Mouse (Mus musculus): Measurements from ENCODE around the gene Col28a1. TPM values are rescaled to one million over a fixed set of nuclear protein-coding genes. Genes with fewer than 3 reads are reported as not detected.

Gene Col28a1
- polyA plus RNA-seq, 1 experiment from 2014 or later = 0.07 TPM

DNA sequence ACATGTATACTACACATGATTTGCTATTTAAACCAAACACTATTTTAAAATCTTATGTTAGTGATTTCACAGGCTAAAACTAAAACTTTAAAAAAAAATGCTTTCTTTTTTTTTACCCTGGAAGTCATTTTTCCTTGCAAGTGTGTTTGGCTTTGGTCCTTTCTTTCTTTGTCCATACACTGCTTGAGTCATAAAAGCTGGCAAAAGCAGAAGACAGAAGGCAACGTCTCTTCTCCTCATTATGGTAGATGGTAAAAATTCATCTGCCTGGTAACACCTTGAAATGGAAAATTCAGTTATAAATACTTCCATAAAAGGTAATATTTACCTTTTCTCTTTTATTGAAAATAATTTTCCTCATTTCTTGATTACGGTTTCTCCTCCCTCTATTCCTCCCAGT, 16.3 kb downstream of the Col28a1 start:
- WGBS (ENCODE audit: insufficient replicate concordance) = 61% methylated on average over 2 of the region's 2 CpGs
- Histone ChIP-seq H3K4me3 (ENCODE audit: low read depth, low read length) (no peak overlapping the region), H3K4me2 (ENCODE audit: low read depth, low read length) (no peak overlapping the region), H3K27ac (ENCODE audit: low read length) (no peak overlapping the region), H3K9me3 (replicated peaks; ENCODE audit: control insufficient read depth, low read length) (no peaks in the 10 kb centered on the region), H3K4me1 (ENCODE audit: control insufficient read depth, low read depth, low read length) (no peaks in the 10 kb centered on the region), H3K36me3 (ENCODE audit: control insufficient read depth, insufficient read depth) (no peaks in the 10 kb centered on the region), H3K27me3 (ENCODE audit: control insufficient read depth, insufficient read depth, low read depth, low read length) (no peaks in the 10 kb centered on the region), H3K9ac (ENCODE audit: low read depth, low read length) (no peak overlapping the region)
- ATAC-seq (ENCODE audit: low read depth) = no peak

DNA sequence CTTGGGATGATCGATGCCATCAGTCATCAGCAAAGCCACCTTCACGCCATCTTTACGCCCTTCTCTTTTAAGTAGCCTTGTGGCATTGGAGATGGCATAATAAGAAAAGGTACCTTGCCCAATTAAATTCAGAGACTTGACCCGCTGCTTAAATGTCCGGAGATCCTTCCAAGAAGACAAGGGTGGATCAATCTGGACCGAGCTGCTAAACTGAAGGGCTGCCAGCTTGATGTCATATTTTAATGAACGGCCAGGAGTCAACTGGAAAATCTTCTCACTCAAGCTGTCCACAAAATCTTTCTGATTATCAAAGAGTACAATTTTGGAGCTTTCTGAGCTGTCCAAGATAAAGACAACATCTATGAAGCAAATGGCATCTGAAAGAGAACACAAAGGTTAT, 17.1 kb downstream of the Col28a1 start:
- Histone ChIP-seq H3K4me1 (ENCODE audit: control insufficient read depth, low read depth, low read length) (no peaks in the 10 kb centered on the region), H3K4me2 (ENCODE audit: low read depth, low read length) (no peak overlapping the region), H3K27ac (ENCODE audit: low read length) (no peak overlapping the region), H3K27me3 (ENCODE audit: control insufficient read depth, insufficient read depth, low read depth, low read length) (no peaks in the 10 kb centered on the region), H3K4me3 (ENCODE audit: low read depth, low read length) (no peak overlapping the region), H3K9me3 (replicated peaks; ENCODE audit: control insufficient read depth, low read length) (no peaks in the 10 kb centered on the region), H3K9ac (ENCODE audit: low read depth, low read length) (no peak overlapping the region), H3K36me3 (ENCODE audit: control insufficient read depth, insufficient read depth) (no peaks in the 10 kb centered on the region)
- no peak for ATAC-seq (ENCODE audit: low read depth)
- 72% methylated on average over 7 of the region's 7 CpGs for WGBS (ENCODE audit: insufficient replicate concordance)

DNA sequence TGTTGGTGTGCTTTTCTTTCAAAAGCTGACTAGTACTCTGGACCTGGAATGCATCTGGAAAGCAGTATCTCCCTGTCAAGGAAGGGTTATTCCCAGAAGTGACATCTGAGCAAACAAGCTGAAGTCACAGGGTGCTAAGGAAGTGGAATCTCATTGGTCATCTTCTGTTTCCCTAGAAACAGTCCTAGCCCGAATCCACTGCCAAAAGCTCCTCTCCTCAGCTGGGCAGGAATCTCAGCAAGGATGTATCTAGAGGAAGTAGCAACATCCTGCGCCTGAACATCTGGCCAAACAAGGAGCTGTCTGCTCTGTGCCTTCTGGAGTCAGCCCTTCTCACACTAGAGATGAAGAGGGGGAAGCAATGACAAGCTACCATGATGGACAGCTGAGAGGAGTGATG, 18.4 kb downstream of the Col28a1 start:
- no peak overlapping the region for H3K4me3 ChIP-seq (ENCODE audit: low read depth, low read length)
- H3K27me3 ChIP-seq (ENCODE audit: control insufficient read depth, insufficient read depth, low read depth, low read length) = no peaks in the 10 kb centered on the region
- ATAC-seq (ENCODE audit: low read depth) = no peak
- no peaks in the 10 kb centered on the region for H3K4me1 ChIP-seq (ENCODE audit: control insufficient read depth, low read depth, low read length)
- H3K36me3 ChIP-seq (ENCODE audit: control insufficient read depth, insufficient read depth) = no peaks in the 10 kb centered on the region
- no peak overlapping the region for H3K27ac ChIP-seq (ENCODE audit: low read length)
- no peak overlapping the region for H3K9ac ChIP-seq (ENCODE audit: low read depth, low read length)
- WGBS (ENCODE audit: insufficient replicate concordance) = 24% methylated on average over 2 of the region's 2 CpGs
- no peaks in the 10 kb centered on the region for H3K9me3 ChIP-seq (replicated peaks; ENCODE audit: control insufficient read depth, low read length)
- no peak overlapping the region for H3K4me2 ChIP-seq (ENCODE audit: low read depth, low read length)

DNA sequence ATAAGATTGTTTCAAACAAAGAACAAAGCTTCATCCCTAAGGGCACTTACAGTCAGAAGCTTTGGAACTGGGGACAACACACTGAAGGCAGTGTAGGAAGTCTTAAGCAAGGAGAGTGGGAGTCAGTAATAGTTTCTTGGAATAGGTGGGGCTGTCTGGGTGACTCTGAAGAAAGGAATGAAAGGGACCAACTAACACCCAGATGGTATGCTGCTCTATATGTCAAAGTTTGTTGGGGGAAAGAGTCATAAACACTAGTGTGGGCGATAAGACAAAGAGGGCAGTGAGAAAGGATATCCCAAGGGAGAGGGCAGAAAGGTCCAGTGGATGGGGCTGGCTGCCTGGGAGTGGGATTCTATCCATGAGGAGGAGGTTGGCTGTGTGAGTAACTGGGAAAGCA, 20.3 kb downstream of the Col28a1 start:
- no peaks in the 10 kb centered on the region for H3K27me3 ChIP-seq (ENCODE audit: control insufficient read depth, insufficient read depth, low read depth, low read length)
- ATAC-seq (ENCODE audit: low read depth) = no peak
- H3K4me2 ChIP-seq (ENCODE audit: low read depth, low read length) = no peak overlapping the region
- 42% methylated on average over 1 of the region's 1 CpGs for WGBS (ENCODE audit: insufficient replicate concordance)
- H3K36me3 ChIP-seq (ENCODE audit: control insufficient read depth, insufficient read depth) = no peaks in the 10 kb centered on the region
- no peak overlapping the region for H3K9ac ChIP-seq (ENCODE audit: low read depth, low read length)
- H3K27ac ChIP-seq (ENCODE audit: low read length) = no peak overlapping the region
- no peak overlapping the region for H3K4me3 ChIP-seq (ENCODE audit: low read depth, low read length)
- no peaks in the 10 kb centered on the region for H3K4me1 ChIP-seq (ENCODE audit: control insufficient read depth, low read depth, low read length)
- H3K9me3 ChIP-seq (replicated peaks; ENCODE audit: control insufficient read depth, low read length) = no peaks in the 10 kb centered on the region

DNA sequence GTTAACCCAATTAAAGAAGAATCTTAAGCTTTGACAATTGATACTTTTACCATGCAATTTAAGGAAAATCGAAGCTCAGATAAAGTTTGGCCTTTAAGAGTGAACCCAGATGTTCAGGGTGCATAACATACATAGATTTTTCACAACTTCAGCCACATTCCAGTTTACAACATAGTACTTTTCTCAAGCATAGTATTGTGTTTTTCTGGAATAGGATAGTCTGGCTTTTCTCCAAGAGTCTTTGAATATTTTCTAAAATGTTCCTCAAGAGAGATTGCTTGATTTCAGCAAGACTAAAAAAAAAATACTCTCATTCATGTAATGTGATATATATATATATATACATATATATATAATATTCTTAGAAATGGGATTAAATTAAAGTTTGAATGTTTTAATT, 27.7 kb downstream of the Col28a1 start:
- Histone ChIP-seq H3K4me3 (ENCODE audit: low read depth, low read length) (no peak overlapping the region), H3K9ac (ENCODE audit: low read depth, low read length) (no peak overlapping the region), H3K36me3 (ENCODE audit: control insufficient read depth, insufficient read depth) (no peaks in the 10 kb centered on the region), H3K27me3 (ENCODE audit: control insufficient read depth, insufficient read depth, low read depth, low read length) (no peaks in the 10 kb centered on the region), H3K4me2 (ENCODE audit: low read depth, low read length) (no peak overlapping the region), H3K4me1 (ENCODE audit: control insufficient read depth, low read depth, low read length) (no peaks in the 10 kb centered on the region), H3K27ac (ENCODE audit: low read length) (no peak overlapping the region), H3K9me3 (replicated peaks; ENCODE audit: control insufficient read depth, low read length) (no peaks in the 10 kb centered on the region)
- ATAC-seq (ENCODE audit: low read depth) = no peak
- 31% methylated on average over 1 of the region's 1 CpGs for WGBS (ENCODE audit: insufficient replicate concordance)

DNA sequence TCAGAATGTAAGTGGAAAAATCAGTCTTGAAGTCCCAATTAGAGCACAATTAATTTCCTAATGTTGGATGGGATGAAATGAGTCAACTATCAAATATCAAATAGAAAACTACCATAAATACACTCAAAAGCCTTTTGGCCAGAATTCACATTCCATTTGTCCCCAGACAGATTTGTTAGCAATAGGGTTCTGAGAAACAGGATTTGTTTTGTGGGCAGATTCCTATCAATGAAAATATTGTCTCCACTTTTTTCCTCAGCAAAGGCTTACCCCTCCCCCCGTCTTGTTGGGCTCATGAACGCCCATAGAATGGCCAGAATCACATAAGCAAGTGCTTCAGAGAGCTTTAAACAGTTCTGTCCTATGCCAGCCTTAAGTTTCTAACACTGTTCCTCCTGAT, 32.4 kb downstream of the Col28a1 start:
- Histone ChIP-seq H3K9me3 (replicated peaks; ENCODE audit: control insufficient read depth, low read length) (no peaks in the 10 kb centered on the region), H3K27me3 (ENCODE audit: control insufficient read depth, insufficient read depth, low read depth, low read length) (no peaks in the 10 kb centered on the region), H3K27ac (ENCODE audit: low read length) (no peak overlapping the region), H3K36me3 (ENCODE audit: control insufficient read depth, insufficient read depth) (no peaks in the 10 kb centered on the region), H3K4me3 (ENCODE audit: low read depth, low read length) (no peak overlapping the region), H3K9ac (ENCODE audit: low read depth, low read length) (no peak overlapping the region), H3K4me2 (ENCODE audit: low read depth, low read length) (no peak overlapping the region), H3K4me1 (ENCODE audit: control insufficient read depth, low read depth, low read length) (no peaks in the 10 kb centered on the region)
- ATAC-seq (ENCODE audit: low read depth) = no peak
- 35% methylated on average over 2 of the region's 2 CpGs for WGBS (ENCODE audit: insufficient replicate concordance)

DNA sequence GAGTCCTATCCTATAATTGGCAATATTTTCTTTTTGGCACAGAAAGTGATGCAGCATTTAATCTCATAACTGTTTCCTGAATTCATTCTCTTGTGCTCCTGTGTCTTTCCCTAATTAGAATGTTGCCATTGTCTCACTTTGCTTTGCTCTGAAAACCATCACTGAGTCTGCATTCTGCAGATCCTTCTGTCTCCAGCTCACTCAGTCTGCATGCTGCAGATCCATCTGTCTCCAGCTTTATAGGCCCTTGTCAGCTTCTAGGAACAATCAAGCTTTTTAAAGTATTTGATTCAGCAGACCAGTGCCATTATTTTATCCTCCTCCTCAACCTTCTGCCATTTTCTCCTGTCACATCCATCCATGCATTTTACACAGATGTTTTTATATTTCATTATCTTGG, 35.3 kb downstream of the Col28a1 start:
- Histone ChIP-seq H3K4me1 (ENCODE audit: control insufficient read depth, low read depth, low read length) (no peaks in the 10 kb centered on the region), H3K9ac (ENCODE audit: low read depth, low read length) (no peak overlapping the region), H3K4me2 (ENCODE audit: low read depth, low read length) (no peak overlapping the region), H3K27ac (ENCODE audit: low read length) (no peak overlapping the region), H3K9me3 (replicated peaks; ENCODE audit: control insufficient read depth, low read length) (no peaks in the 10 kb centered on the region), H3K27me3 (ENCODE audit: control insufficient read depth, insufficient read depth, low read depth, low read length) (no peaks in the 10 kb centered on the region), H3K36me3 (ENCODE audit: control insufficient read depth, insufficient read depth) (no peaks in the 10 kb centered on the region), H3K4me3 (ENCODE audit: low read depth, low read length) (no peak overlapping the region)
- ATAC-seq (ENCODE audit: low read depth) = no peak

DNA sequence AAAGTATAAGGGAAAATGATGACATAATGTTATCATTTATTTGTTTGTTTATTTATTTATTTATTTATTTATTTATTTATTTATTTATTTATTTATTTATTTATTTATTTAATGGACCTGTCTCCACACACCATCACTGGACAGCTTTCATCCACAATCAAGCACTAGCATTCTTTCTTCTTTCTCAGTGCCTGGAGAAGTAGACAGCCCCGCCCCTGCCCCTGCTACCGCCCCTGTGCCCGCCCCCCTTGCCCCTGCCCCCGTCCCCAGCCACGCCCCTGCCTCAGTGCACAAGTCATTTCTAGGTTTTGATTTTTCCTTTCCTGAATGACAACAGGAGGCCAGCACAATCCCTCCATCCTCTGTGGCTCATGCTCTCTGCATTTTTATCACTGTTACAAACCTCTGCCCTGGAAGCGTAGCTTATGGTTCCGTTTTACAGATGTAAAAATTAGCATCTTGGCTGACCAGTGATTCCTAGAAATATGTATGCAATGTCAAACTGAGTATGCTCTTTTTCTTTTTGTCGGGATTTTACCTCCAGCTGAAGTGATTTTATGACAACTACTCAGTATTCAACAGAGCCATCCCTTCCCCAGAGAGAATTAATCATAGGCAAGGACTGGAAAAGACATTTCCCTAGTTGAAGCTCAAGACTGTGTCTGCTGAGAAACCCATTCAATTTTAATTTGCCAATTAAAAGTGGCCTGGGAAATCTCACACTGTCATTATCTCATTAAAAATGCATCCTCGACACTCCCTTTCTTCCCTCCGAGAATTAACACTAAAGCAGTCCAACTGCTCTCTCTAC, 39.7 kb downstream of the Col28a1 start:
- Histone ChIP-seq H3K27me3 (ENCODE audit: control insufficient read depth, insufficient read depth, low read depth, low read length) (no peaks in the 10 kb centered on the region), H3K27ac (ENCODE audit: low read length) (no peak overlapping the region), H3K9ac (ENCODE audit: low read depth, low read length) (no peak overlapping the region), H3K4me2 (ENCODE audit: low read depth, low read length) (no peak overlapping the region), H3K4me1 (ENCODE audit: control insufficient read depth, low read depth, low read length) (no peaks in the 10 kb centered on the region), H3K4me3 (ENCODE audit: low read depth, low read length) (no peak overlapping the region), H3K9me3 (replicated peaks; ENCODE audit: control insufficient read depth, low read length) (no peaks in the 10 kb centered on the region), H3K36me3 (ENCODE audit: control insufficient read depth, insufficient read depth) (no peaks in the 10 kb centered on the region)
- ATAC-seq (ENCODE audit: low read depth) = no peak
- 46% methylated on average over 10 of the region's 10 CpGs for WGBS (ENCODE audit: insufficient replicate concordance)

DNA sequence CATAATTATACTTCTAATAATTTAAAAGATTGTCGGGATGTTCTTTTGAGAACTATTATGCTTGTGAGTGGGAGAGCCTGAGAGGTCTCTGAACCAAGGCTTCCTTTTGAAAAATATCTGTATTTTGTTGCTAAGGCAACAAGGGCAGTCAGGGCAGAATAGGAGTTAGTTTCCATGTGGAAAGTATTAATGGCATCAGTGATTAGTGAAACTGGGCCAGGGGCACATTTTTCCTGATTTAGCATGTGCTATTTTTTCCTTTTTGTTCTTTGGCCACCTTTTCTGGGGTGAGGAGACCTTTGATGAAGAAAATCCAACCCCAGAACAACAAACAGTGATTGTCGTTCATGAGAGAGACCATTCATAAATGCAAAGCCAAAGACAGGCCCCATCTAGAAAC, 43.5 kb downstream of the Col28a1 start:
- Histone ChIP-seq H3K27ac (ENCODE audit: low read length) (no peak overlapping the region), H3K4me3 (ENCODE audit: low read depth, low read length) (no peak overlapping the region), H3K36me3 (ENCODE audit: control insufficient read depth, insufficient read depth) (no peaks in the 10 kb centered on the region), H3K4me2 (ENCODE audit: low read depth, low read length) (no peak overlapping the region), H3K9ac (ENCODE audit: low read depth, low read length) (no peak overlapping the region), H3K27me3 (ENCODE audit: control insufficient read depth, insufficient read depth, low read depth, low read length) (no peaks in the 10 kb centered on the region), H3K9me3 (replicated peaks; ENCODE audit: control insufficient read depth, low read length) (no peaks in the 10 kb centered on the region), H3K4me1 (ENCODE audit: control insufficient read depth, low read depth, low read length) (no peaks in the 10 kb centered on the region)
- ATAC-seq (ENCODE audit: low read depth) = no peak
- 64% methylated on average over 2 of the region's 2 CpGs for WGBS (ENCODE audit: insufficient replicate concordance)
